Mouse (Mus musculus) MEL (cell line): ENCODE measurements around the gene Cpeb3. TPM values are rescaled to one million over a fixed set of nuclear protein-coding genes. Genes with fewer than 3 reads are reported as not detected.

Experiments
- DNase-seq: peaks from one replicate; pipeline ENCODE4 v3.0.0; 2011; ENCODE audit warnings: low read depth, low spot score
- H3K27ac ChIP-seq: 2 replicates; pipeline ENCODE4 v1.5.1; 2012; ENCODE audit warnings: low read depth, mild to moderate bottlenecking, control low read depth, low read length, moderate library complexity; ENCODE audit not compliant: control insufficient read depth
- H3K27me3 ChIP-seq, 2 experiments: fragments of 150-350 bp in 1 of 2; sonication (generic) in 1 of 2; 2 replicates each; pipeline ENCODE4 v1.6.1; 2012; ENCODE audit warnings: low read length in 2 of 2, mild to moderate bottlenecking in 2 of 2, improper control_type of control experiment in 1 of 2, moderate library complexity in 1 of 2; ENCODE audit not compliant: insufficient read depth in 2 of 2, control insufficient read depth in 1 of 2
- H3K36me3 ChIP-seq, 2 experiments: 2 replicates each; pipeline ENCODE4 v1.6.1; 2012 to 2014; ENCODE audit warnings: low read length in 2 of 2, improper control_type of control experiment in 1 of 2, inconsistent platforms in 1 of 2, mild to moderate bottlenecking in 1 of 2; ENCODE audit not compliant: insufficient read depth in 2 of 2, control insufficient read depth in 1 of 2
- H3K4me1 ChIP-seq, 2 experiments: fragments of 150-350 bp in 1 of 2; sonication (generic) in 1 of 2; 2 replicates each; pipeline ENCODE4 v1.6.1; 2012; ENCODE audit warnings: low read length in 2 of 2, improper control_type of control experiment in 1 of 2, mild to moderate bottlenecking in 1 of 2; ENCODE audit not compliant: insufficient read depth in 2 of 2, control insufficient read depth in 1 of 2
- H3K4me3 ChIP-seq, 2 experiments: fragments of 150-350 bp in 1 of 2; sonication (generic) in 1 of 2; 2 replicates each; pipeline ENCODE4 v1.5.1; 2012; ENCODE audit warnings: low read depth in 2 of 2, low read length in 2 of 2, mild to moderate bottlenecking in 2 of 2, moderate library complexity in 2 of 2, control low read depth in 1 of 2, improper control_type of control experiment in 1 of 2; ENCODE audit not compliant: control insufficient read depth in 1 of 2, insufficient read depth in 1 of 2
- H3K79me2 ChIP-seq: 2 replicates; pipeline ENCODE4 v1.6.1; 2012; ENCODE audit warnings: mild to moderate bottlenecking, low read length, moderate library complexity; ENCODE audit not compliant: control insufficient read depth, poor library complexity, insufficient read depth
- H3K9ac ChIP-seq: 2 replicates; pipeline ENCODE4 v1.6.1; 2012; ENCODE audit warnings: low read depth, mild to moderate bottlenecking, control low read depth, low read length, moderate library complexity; ENCODE audit not compliant: control insufficient read depth, poor library complexity, severe bottlenecking
- H3K9me3 ChIP-seq: fragments of 150-350 bp; sonication (generic); replicated peaks from 2 replicates; pipeline ENCODE4 v1.6.1; 2012; ENCODE audit warnings: mild to moderate bottlenecking, low read length, improper control_type of control experiment, moderate library complexity; ENCODE audit not compliant: insufficient read depth
- BHLHE40 ChIP-seq: IDR thresholded peaks from 2 replicates; pipeline ENCODE4 v1.6.1; 2012; ENCODE audit warnings: low read depth, mild to moderate bottlenecking, inconsistent platforms, low read length, improper control_type of control experiment, borderline replicate concordance
- CHD1 ChIP-seq: IDR thresholded peaks from 2 replicates; pipeline ENCODE4 v1.6.1; 2012; ENCODE audit warnings: low read depth, mild to moderate bottlenecking, inconsistent platforms, low read length, improper control_type of control experiment
- CTCF ChIP-seq, 3 experiments: IDR thresholded peaks in 2 of 3; conservative IDR thresholded peaks in 1 of 3; 2 replicates each; pipeline ENCODE4 v1.5.1; 2011 to 2012; ENCODE audit warnings: low read length in 3 of 3, low read depth in 2 of 3, mild to moderate bottlenecking in 2 of 3, improper control_type of control experiment in 1 of 3, inconsistent platforms in 1 of 3, mixed read lengths in 1 of 3, moderate library complexity in 1 of 3; ENCODE audit not compliant: control insufficient read depth in 1 of 3, insufficient read depth in 1 of 3, poor library complexity in 1 of 3, severe bottlenecking in 1 of 3
- ELF1 ChIP-seq: IDR thresholded peaks from 2 replicates; pipeline ENCODE4 v1.6.1; 2014; ENCODE audit warnings: low read depth, mild to moderate bottlenecking, inconsistent platforms, low read length, improper control_type of control experiment, moderate library complexity
- EP300 ChIP-seq, 2 experiments: IDR thresholded peaks; 2 replicates each; pipeline ENCODE4 v1.6.1; 2011; ENCODE audit warnings: improper control_type of control experiment in 2 of 2, low read length in 2 of 2, low read depth in 1 of 2, mild to moderate bottlenecking in 1 of 2
- ETS1 ChIP-seq: IDR thresholded peaks from 2 replicates; pipeline ENCODE4 v1.6.1; 2012; ENCODE audit warnings: low read depth, mild to moderate bottlenecking, inconsistent platforms, low read length, improper control_type of control experiment, moderate library complexity
- GATA1 ChIP-seq: IDR thresholded peaks from 2 replicates; pipeline ENCODE4 v1.6.1; 2011; ENCODE audit warnings: low read depth, low read length, improper control_type of control experiment
- HCFC1 ChIP-seq: IDR thresholded peaks from 2 replicates; pipeline ENCODE4 v1.6.1; 2012; ENCODE audit warnings: low read depth, mild to moderate bottlenecking, inconsistent platforms, low read length, improper control_type of control experiment, moderate library complexity
- JUND ChIP-seq: IDR thresholded peaks from 2 replicates; pipeline ENCODE4 v1.6.1; 2011; ENCODE audit warnings: low read depth, mild to moderate bottlenecking, improper control_type of control experiment, low read length
- MAX ChIP-seq: IDR thresholded peaks from 2 replicates; pipeline ENCODE4 v1.6.1; 2011; ENCODE audit warnings: low read length, improper control_type of control experiment
- MAZ ChIP-seq: IDR thresholded peaks from 2 replicates; pipeline ENCODE4 v1.6.1; 2012; ENCODE audit warnings: low read depth, mild to moderate bottlenecking, inconsistent platforms, low read length, improper control_type of control experiment
- MXI1 ChIP-seq: IDR thresholded peaks from 2 replicates; pipeline ENCODE4 v1.6.1; 2011; ENCODE audit warnings: mild to moderate bottlenecking, low read depth, low read length, improper control_type of control experiment
- MYB ChIP-seq: IDR thresholded peaks from 2 replicates; pipeline ENCODE4 v1.6.1; 2011; ENCODE audit warnings: mild to moderate bottlenecking, low read depth, low read length, improper control_type of control experiment
- NELFE ChIP-seq: IDR thresholded peaks from 2 replicates; pipeline ENCODE4 v1.6.1; 2011; ENCODE audit warnings: low read depth, low read length, improper control_type of control experiment
- NRF1 ChIP-seq: IDR thresholded peaks from 2 replicates; pipeline ENCODE4 v1.6.1; 2014; ENCODE audit warnings: low read depth, mild to moderate bottlenecking, inconsistent platforms, low read length, improper control_type of control experiment, moderate library complexity; ENCODE audit not compliant: poor library complexity, insufficient read depth, severe bottlenecking
- POLR2AphosphoS2 ChIP-seq: IDR thresholded peaks from 2 replicates; pipeline ENCODE4 v1.6.1; 2011; ENCODE audit warnings: low read length, improper control_type of control experiment
- POLR2AphosphoS5 ChIP-seq: IDR thresholded peaks from 2 replicates; pipeline ENCODE4 v1.6.1; 2012; ENCODE audit warnings: low read depth, borderline replicate concordance, mild to moderate bottlenecking, inconsistent platforms, low read length, moderate library complexity, mixed read lengths
- RAD21 ChIP-seq: IDR thresholded peaks from 2 replicates; pipeline ENCODE4 v1.6.1; 2011; ENCODE audit warnings: mild to moderate bottlenecking, low read depth, low read length, improper control_type of control experiment
- RCOR1 ChIP-seq: IDR thresholded peaks from 2 replicates; pipeline ENCODE4 v1.6.1; 2012; ENCODE audit warnings: low read depth, mild to moderate bottlenecking, inconsistent platforms, low read length, improper control_type of control experiment
- SIN3A ChIP-seq: IDR thresholded peaks from 2 replicates; pipeline ENCODE4 v1.6.1; 2012; ENCODE audit warnings: low read length, improper control_type of control experiment, inconsistent platforms
- SMC3 ChIP-seq: IDR thresholded peaks from 2 replicates; pipeline ENCODE4 v1.6.1; 2011; ENCODE audit warnings: low read depth, low read length, improper control_type of control experiment
- TBP ChIP-seq: IDR thresholded peaks from 2 replicates; pipeline ENCODE4 v1.8.0; 2011; ENCODE audit warnings: low read depth, low read length, improper control_type of control experiment
- UBTF ChIP-seq: IDR thresholded peaks from 2 replicates; pipeline ENCODE4 v1.6.1; 2012; ENCODE audit warnings: low read depth, mild to moderate bottlenecking, inconsistent platforms, low read length, improper control_type of control experiment, moderate library complexity, borderline replicate concordance; ENCODE audit not compliant: insufficient read depth
- USF1 ChIP-seq: IDR thresholded peaks from 2 replicates; pipeline ENCODE4 v1.6.1; 2014; ENCODE audit warnings: low read depth, mild to moderate bottlenecking, inconsistent platforms, low read length, improper control_type of control experiment, moderate library complexity
- ZC3H11A ChIP-seq: IDR thresholded peaks from 2 replicates; pipeline ENCODE4 v1.6.1; 2012; ENCODE audit warnings: low read depth, mild to moderate bottlenecking, inconsistent platforms, low read length, improper control_type of control experiment
- ZKSCAN1 ChIP-seq: IDR thresholded peaks from 2 replicates; pipeline ENCODE4 v1.6.1; 2012; ENCODE audit warnings: low read depth, mild to moderate bottlenecking, inconsistent platforms, low read length, improper control_type of control experiment, moderate library complexity
- ZMIZ1 ChIP-seq: IDR thresholded peaks from 2 replicates; pipeline ENCODE4 v1.6.1; 2012; ENCODE audit warnings: low read depth, mild to moderate bottlenecking, inconsistent platforms, low read length, improper control_type of control experiment, moderate library complexity
- ZNF384 ChIP-seq: IDR thresholded peaks from 2 replicates; pipeline ENCODE4 v1.6.1; 2012; ENCODE audit warnings: low read depth, mild to moderate bottlenecking, inconsistent platforms, low read length, improper control_type of control experiment
- polyA plus RNA-seq, 2 experiments: library from polyadenylated mRNA; stranded (reverse) in 1 of 2; unstranded in 1 of 2; fragments of >175 nt in 1 of 2; fragments of >200 nt in 1 of 2; gene quantifications; 2 replicates each; pipeline versions ENCODE4 v1.2.1 to v1.2.4; 2012; ENCODE audit warnings: low replicate concordance in 2 of 2, low read depth in 1 of 2; ENCODE audit not compliant: insufficient read length in 2 of 2, insufficient read depth in 1 of 2, missing spikeins in 1 of 2
- total RNA-seq: library from RNA; depleted of rRNA; stranded (reverse); fragments of 300-350 nt; gene quantifications from 2 replicates; pipeline ENCODE4 v1.2.3, GENCODE M21; 2012

Cpeb3 gene
- total and polyA plus RNA-seq, 3 experiments: 0.35 to 0.93 TPM; not detected in 1

- Histone ChIP-seq H3K9ac (no peak overlapping the region), H3K4me3 (no peak overlapping the region), H3K9me3 (no peaks in the 10 kb centered on the region), H3K27me3 (no peaks in the 10 kb centered on the region), H3K36me3 (peaks cover 0 to 8% of the 10 kb centered on the region in 2 experiments; a peak in 2 of 4 replicates), H3K79me2 (no peaks in the 10 kb centered on the region), H3K4me1 (peaks cover 2 to 13% of the 10 kb centered on the region in 2 experiments), H3K27ac (no peak overlapping the region)
- DNase-seq: no peak
- TF ChIP-seq TBP (no peak), POLR2AphosphoS5 (no peak), ZMIZ1 (no peak), SMC3 (no peak), BHLHE40 (no peak), USF1 (no peak), RAD21 (no peak), MYB (no peak), POLR2AphosphoS2 (no peak), RCOR1 (no peak), SIN3A (no peak), ELF1 (no peak), UBTF (no peak), MAX (no peak), ZKSCAN1 (no peak), MAZ (no peak), MXI1 (no peak), GATA1 (no peak), EP300 (IDR thresholded peaks at IDR 0.05; ENCODE audit: low read depth in 1 of 2, low read length in 2 of 2) (no peak), HCFC1 (no peak)
- TF ChIP-seq, all 39 proteins: peak for 0
These were observed 34.3 kb upstream of the Cpeb3 start for GRCm38 (mm10) chr19:37242707-37243106.

- peaks cover 14 to 24% of the 10 kb centered on the region in 2 experiments for H3K4me1 ChIP-seq
- DNase-seq: peak; percentile 54
These were observed 32.8 kb upstream of the Cpeb3 start for GRCm38 (mm10) chr19:37241201-37241600.

More at GRCm38 (mm10) chr19:37241201-37241600, 32.8 kb upstream of the Cpeb3 start:
- no peak for TF ChIP-seq MAX
- TF ChIP-seq MAZ: no peak
- TF ChIP-seq JUND: no peak
- no peak for TF ChIP-seq NELFE
- peak in 2 of 3 experiments; percentile 14 to 41; a peak in 2 of 6 replicates for TF ChIP-seq CTCF (IDR thresholded peaks at IDR 0.05 in 2 of 3, conservative IDR thresholded peaks at IDR 0.05 in 1 of 3; ENCODE audit: control insufficient read depth in 1 of 3, insufficient read depth in 1 of 3, low read depth in 2 of 3, low read length in 3 of 3, poor library complexity in 1 of 3, severe bottlenecking in 1 of 3)
- TF ChIP-seq GATA1: no peak
- TF ChIP-seq ETS1: no peak
- TF ChIP-seq NRF1: no peak
- no peak for TF ChIP-seq ZNF384
- no peak for TF ChIP-seq CHD1
- no peak for TF ChIP-seq ZMIZ1
- peak; percentile 27; the same call in 1 of the 2 replicates for TF ChIP-seq SMC3
- no peak for TF ChIP-seq ZC3H11A
- H3K4me3 ChIP-seq: no peak overlapping the region
- no peak overlapping the region for H3K9ac ChIP-seq
- no peaks in the 10 kb centered on the region for H3K9me3 ChIP-seq
- H3K36me3 ChIP-seq: peaks cover 0 to 19% of the 10 kb centered on the region in 2 experiments; a peak in 2 of 4 replicates
- H3K79me2 ChIP-seq: no peaks in the 10 kb centered on the region
- H3K27ac ChIP-seq: no peak overlapping the region
- H3K27me3 ChIP-seq: no peaks in the 10 kb centered on the region
